Mouse (Mus musculus) left cerebral cortex, adult 2 months (tissue): ENCODE measurements at regions not wholly inside any gene's neighbourhood (a gene's known extent, or its start where the extent isn't known, plus 50 kb on each side); places are given as distances from the start of the nearest gene placed in this dataset.
A peak's percentile ranks its signal among the peaks of the same experiment; 100 is the strongest.

Experiments used
- DNase-seq, 2 experiments: peaks; one replicate each; pipeline ENCODE4 v3.0.0; 2021 to 2022; ENCODE audit warnings: low spot score in 2 of 2, mixed read lengths in 1 of 2; ENCODE audit errors: extremely low spot score in 1 of 2
- H3K27ac ChIP-seq: fragments of 200-600 bp; 2 replicates; pipeline ENCODE4 v1.8.1; 2022
- H3K4me3 ChIP-seq: fragments of 200-600 bp; 2 replicates; pipeline ENCODE4 v1.8.1; 2022
- CTCF ChIP-seq: fragments of 200-600 bp; IDR thresholded peaks from 2 replicates; pipeline ENCODE4 v1.8.1; 2022; ENCODE audit warnings: antibody characterized with exemption, mild to moderate bottlenecking, moderate library complexity
- intact Hi-C: fragments of 180-260 bp; cut with DNase I; formaldehyde crosslinking; loops from one replicate; pipeline ENCODE4 v1.15.1; 2025

DNA sequence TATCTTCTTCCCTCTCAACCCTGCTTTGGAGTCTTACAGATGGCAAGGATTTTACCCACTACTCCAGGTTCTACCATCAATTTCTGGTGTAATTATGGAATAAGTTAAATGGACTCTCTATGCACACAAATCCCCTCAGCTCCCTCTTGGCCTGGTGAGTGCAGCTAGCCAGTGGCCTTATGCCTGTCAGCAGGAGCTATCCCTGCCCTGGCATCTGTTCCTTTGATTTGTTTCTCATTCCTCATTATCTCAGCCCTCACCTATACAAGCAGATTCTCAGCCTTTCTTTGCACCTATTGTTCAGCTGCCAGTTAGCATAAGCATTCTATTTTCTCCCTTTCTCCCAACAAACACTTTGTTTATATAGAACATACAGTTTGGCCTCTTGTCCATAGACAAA, 150.3 kb downstream of the Rnf152 start:
- Histone ChIP-seq H3K27ac (no peak overlapping the region), H3K4me3 (no peak overlapping the region)
- no peak for TF ChIP-seq CTCF
- DNase-seq: no peak
- intact Hi-C loops: no loop called here

DNA sequence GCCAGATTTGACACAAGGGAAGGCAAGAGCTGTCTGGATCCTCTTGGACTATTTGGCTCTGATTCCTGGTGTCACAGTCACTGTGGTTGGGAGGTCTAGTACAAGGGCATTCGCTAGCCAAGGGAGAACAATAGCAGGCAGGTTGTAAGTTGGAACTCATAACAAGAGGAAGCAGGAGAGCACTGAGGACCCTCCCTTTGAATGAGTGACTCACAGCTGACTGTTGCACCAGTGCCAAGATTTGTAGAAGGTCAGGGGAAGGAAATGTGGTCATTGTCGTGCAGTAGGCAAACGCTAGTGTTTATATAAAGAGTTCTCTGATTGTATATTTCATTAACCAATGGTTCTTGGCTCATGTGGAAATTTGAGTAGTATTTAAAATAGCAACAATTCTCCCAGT, 157.2 kb downstream of the Rnf152 start:
- intact Hi-C loops: no loop called here
- no peak for DNase-seq
- no peak overlapping the region for H3K27ac ChIP-seq
- TF ChIP-seq CTCF: no peak
- no peak overlapping the region for H3K4me3 ChIP-seq

DNA sequence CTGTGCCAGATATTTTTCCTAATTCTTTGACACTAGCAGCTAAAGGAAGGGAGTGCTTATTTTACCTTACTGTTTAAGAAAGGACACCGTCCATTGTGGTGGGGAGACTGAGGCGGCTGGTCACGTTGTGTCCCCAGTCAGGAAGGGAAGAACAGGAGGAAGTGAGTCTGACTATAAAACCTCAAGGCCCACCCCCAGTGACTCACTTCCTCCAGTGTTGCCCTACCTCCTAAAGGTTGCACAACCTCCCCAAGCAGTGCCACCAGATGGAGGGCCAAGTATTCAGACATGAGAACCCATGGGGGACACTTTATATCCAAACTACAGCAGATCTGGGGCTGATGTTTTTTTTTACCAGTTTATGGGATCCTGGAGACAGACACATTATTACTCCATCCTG, 165.4 kb downstream of the Rnf152 start:
- intact Hi-C loops: no loop called here
- Histone ChIP-seq H3K27ac (no peak overlapping the region), H3K4me3 (no peak overlapping the region)
- no peak for TF ChIP-seq CTCF
- DNase-seq: no peak

DNA sequence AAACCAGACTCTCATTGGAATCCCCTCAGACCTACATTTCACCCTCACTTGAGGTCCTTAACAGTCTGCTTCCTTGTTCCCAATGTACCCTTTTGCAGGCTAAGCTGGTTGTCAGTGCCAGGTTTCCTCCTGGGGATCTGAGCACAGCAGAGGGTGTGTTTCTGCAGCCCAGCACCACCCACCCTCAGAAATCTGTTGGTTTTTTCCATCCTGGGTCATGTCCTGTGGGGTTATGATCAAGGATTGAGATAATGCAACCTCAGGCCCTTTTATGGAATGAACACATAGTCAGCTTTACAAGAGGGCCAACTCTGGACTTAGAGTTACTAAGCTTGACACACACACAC, 167.6 kb downstream of the Rnf152 start:
- intact Hi-C loops: no loop called here
- DNase-seq: no peak
- TF ChIP-seq CTCF: no peak
- Histone ChIP-seq H3K27ac (no peak overlapping the region), H3K4me3 (no peak overlapping the region)

DNA sequence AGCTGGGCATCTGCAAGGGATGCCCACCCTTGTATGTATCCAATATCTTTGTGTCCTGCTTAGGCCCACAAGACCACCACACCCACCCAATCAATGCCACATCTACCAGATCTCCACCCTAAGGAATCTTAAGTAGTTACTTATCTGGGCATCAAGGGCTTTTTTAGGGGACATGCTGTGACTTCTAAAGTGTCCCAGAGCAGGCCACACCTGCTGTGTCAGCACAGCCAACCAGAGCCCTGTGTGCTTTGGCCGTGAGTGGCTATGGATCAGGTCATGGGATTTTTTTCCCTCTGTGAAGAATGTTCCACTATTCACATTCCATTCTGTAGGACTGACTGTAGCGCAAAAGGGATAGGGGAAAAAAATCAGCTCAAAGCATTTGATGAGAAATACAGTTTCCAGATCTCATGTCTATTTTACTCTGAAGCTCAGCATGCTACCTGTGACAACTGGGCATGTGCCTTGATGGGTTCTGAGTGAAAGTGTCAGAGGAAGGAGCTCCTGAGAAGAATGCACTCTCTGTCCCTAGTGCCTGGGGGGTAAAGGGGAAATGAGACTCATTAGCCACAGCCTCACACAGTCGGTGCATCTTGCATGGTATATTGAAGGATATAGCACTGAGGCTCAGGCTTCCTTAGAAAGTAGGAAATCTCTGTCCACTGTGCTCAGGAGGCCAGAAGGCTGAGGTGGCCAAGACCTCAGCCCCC, 168.1 kb downstream of the Rnf152 start:
- intact Hi-C loops: no loop called here
- H3K27ac ChIP-seq: no peak overlapping the region
- no peak for DNase-seq
- no peak for TF ChIP-seq CTCF
- no peak overlapping the region for H3K4me3 ChIP-seq

DNA sequence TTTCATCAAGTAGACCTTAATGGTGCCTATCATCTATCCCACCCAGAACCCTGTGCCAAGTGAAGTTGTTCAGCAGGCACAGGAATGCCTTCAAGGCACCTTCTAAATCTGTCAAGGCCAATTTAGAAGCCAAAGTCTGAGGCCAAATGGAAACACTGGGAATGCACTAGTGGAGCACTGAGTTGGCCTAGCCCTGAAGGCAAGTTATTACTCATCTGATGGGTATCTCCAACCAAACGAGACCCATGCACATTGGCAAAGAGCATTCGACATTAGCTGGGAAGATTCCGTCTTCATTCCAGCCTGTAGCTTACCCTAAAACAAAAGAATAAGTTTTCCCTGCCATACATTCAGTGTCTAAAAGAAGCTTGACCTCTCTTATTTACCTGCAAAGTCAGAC, 172.0 kb downstream of the Rnf152 start:
- intact Hi-C loops: no loop called here
- Histone ChIP-seq H3K4me3 (no peak overlapping the region), H3K27ac (no peak overlapping the region)
- TF ChIP-seq CTCF: no peak
- no peak for DNase-seq

DNA sequence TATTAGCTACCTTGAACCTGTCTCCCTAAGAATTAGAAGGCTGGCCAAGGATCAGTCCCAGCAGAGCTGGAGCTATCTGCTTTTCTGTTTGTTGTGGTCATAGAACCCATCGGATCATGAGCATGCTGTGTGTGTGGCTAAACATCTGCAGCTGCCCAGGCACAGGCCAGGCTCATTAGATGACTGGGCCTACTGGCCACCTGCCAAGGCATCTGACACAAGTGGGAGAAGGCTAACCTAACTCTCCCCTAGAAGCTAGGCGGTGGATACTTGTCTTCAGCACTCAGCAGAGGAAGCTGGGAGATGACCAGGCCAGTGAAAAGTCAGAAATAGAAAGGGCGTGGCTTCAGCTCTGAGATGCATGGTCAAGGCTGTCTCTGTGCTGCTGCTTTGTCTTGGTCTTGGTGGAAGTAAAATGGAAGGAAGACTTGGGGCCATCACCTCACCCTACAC, 177.1 kb downstream of the Rnf152 start:
- intact Hi-C loops: no loop called here
- DNase-seq: peak in 1 of 2 experiments; percentile 11
- Histone ChIP-seq H3K27ac (no peak overlapping the region), H3K4me3 (no peak overlapping the region)
- no peak for TF ChIP-seq CTCF

DNA sequence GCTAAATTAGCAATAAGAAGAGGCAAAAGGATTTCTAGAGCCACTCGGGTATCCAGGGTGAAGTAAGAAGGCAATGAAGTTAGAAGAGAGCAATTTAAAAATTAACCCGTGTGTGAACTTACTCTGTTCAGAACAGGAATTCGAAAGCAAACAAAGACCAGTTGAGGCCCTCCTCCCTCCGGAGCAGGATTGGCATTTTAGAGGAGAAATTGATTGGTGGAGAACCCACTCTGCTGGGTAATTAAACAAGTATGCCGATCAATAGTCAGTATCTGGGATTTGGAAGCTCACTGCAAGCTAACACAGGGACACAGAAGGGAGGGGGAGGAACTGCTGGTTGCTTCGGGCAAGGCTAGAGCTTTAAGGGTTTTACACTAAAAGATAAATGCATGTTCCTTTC, 177.7 kb downstream of the Rnf152 start:
- no peak overlapping the region for H3K4me3 ChIP-seq
- no peak for TF ChIP-seq CTCF
- no peak overlapping the region for H3K27ac ChIP-seq
- no peak for DNase-seq
- intact Hi-C loops: no loop called here

DNA sequence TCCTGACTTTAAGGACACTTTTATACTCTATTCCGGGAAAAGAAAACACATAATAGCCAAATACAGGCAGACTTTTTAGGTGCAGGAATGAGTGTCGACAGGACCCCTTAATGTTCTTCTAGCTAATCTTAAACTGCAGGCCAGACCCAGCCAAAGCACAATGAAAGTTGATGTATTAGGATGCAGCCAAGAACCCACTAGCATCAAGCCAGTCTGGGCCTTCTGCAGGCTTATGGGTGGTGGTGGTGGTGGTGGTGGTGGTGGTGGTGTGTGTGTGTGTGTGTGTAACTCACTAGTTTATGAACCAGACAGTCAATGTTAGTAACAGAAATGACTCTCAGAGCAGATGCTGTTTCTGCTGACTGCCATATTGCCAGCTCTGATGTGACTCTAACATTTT, 178.6 kb downstream of the Rnf152 start:
- no peak overlapping the region for H3K27ac ChIP-seq
- no peak for DNase-seq
- intact Hi-C loops: no loop called here
- H3K4me3 ChIP-seq: no peak overlapping the region
- TF ChIP-seq CTCF: no peak

DNA sequence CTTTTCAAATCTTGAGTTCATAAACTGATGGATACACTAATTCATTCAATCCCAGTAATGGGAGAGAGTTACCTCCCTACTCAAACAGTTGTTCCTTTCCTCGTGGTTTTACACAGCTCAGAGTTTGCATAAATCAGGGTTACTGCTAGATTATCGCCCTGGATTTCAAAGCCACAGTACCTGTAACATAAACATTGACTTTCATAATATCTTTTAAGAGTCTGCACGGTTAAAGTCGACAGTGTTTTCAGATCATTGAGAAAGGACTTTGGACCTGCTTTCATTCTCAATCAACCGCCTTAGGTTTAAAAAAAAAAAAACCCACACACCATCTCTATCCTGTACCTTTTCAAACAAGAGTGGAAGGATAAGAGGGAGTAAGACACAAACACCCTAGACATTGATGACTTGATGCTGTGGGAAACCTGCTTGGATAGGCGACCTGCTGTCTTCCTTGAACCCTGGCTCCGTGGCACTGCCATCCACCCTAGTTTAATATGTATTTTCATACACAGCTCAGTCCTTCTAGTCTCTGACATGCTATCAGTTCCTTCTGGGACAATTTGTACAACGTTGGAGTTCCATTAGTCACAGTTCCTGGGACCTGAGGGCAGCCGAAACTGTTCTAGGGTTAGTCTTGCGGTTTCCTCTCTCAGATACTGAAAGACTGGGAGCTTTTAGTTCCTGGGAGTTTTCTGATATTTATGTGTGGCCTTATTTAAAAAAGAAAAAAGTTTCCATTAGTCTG, 179.3 kb downstream of the Rnf152 start:
- TF ChIP-seq CTCF: no peak
- no peak for DNase-seq
- Histone ChIP-seq H3K27ac (no peak overlapping the region), H3K4me3 (no peak overlapping the region)
- intact Hi-C loops: no loop called here

DNA sequence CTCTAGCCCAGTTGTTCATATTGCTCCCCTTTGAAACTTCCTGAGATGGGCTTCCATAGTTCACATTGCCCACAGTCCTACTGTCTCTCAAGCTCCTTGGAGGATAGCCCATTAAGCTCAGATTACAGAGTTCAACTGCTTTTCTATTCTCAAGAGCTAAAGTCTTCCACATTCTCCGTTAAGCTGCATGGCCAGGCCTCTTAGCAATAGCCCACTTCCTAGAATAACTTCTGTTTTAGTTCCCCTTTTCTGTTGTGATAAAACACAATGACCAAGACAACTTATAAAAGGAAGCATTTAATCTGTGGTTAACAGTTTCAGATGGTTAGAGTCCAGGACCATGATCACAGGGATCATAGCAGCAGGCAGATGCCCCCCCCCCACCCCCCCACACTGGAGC, 185.5 kb downstream of the Rnf152 start:
- DNase-seq: no peak
- intact Hi-C loops: no loop called here
- H3K4me3 ChIP-seq: no peak overlapping the region
- H3K27ac ChIP-seq: no peak overlapping the region
- TF ChIP-seq CTCF: no peak

DNA sequence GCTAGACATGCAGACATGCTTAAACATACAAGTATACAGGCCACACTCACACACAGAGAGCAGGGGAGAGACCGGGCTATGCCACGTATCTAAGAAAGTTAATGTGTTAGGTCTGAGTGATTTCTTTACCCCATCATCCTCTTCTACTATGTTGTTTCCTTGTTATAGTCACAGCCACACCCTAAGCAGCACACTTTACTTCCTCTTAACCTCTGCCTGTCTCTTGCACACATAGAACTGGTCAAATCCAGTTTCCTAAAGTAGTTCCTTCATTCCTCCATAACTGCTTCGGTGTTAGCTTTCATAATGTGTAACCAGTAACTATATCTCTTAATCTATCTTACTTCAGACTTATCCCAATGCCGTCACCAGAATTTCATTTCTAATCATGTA, 186.4 kb downstream of the Rnf152 start:
- TF ChIP-seq CTCF: no peak
- H3K27ac ChIP-seq: no peak overlapping the region
- intact Hi-C loops: no loop called here
- H3K4me3 ChIP-seq: no peak overlapping the region
- DNase-seq: no peak
